Mouse (Mus musculus) heart, embryonic 15.5 days (tissue): Measurements from ENCODE around the gene Alkbh2. TPM values are rescaled to one million over a fixed set of nuclear protein-coding genes. Genes with fewer than 3 reads are reported as not detected.

ENCODE experiments used
- ATAC-seq: fragments of 200-750 bp; cut with Nextera tagmentation; replicated peaks from 2 replicates; pipeline ENCODE4 v1.8.0; 2017; ENCODE audit warnings: low read depth, moderate TSS enrichment; ENCODE audit not compliant: insufficient number of reproducible peaks, insufficient read depth, low FRiP score
- H3K27ac ChIP-seq: fragments of 300-500 bp; sonication (generic); 2 replicates; pipeline ENCODE4 v1.5.1; 2015; ENCODE audit warnings: mild to moderate bottlenecking, inconsistent platforms
- H3K27me3 ChIP-seq: fragments of 300-500 bp; sonication (generic); 2 replicates; pipeline ENCODE4 v1.6.1; 2015; ENCODE audit warnings: inconsistent platforms
- H3K36me3 ChIP-seq: fragments of 300-500 bp; sonication (generic); 2 replicates; pipeline ENCODE4 v1.6.1; 2015; ENCODE audit warnings: mild to moderate bottlenecking, inconsistent platforms
- H3K4me1 ChIP-seq: fragments of 300-500 bp; sonication (generic); replicated peaks from 2 replicates; pipeline ENCODE4 v1.6.1; 2015; ENCODE audit warnings: inconsistent platforms
- H3K4me2 ChIP-seq: fragments of 300-500 bp; sonication (generic); 2 replicates; pipeline ENCODE4 v1.6.1; 2015; ENCODE audit warnings: inconsistent platforms, mild to moderate bottlenecking, moderate library complexity
- H3K4me3 ChIP-seq: fragments of 300-500 bp; sonication (generic); 2 replicates; pipeline ENCODE4 v1.5.1; 2015; ENCODE audit warnings: mild to moderate bottlenecking, inconsistent platforms
- H3K9ac ChIP-seq: fragments of 300-500 bp; sonication (generic); 2 replicates; pipeline ENCODE4 v1.6.1; 2015; ENCODE audit warnings: mild to moderate bottlenecking, inconsistent platforms
- H3K9me3 ChIP-seq: fragments of 300-500 bp; sonication (generic); replicated peaks from 2 replicates; pipeline ENCODE4 v1.6.1; 2016; ENCODE audit warnings: inconsistent platforms
- WGBS: fragments of 180-500 bp; shearing (Covaris S2); methylation state at CpG from one replicate; pipeline ENCODE4 v1.1.7; 2015; ENCODE audit warnings: mixed read lengths; 5-methylcytosine and 5-hydroxymethylcytosine counted together
- polyA plus RNA-seq: library from polyadenylated mRNA; unstranded; fragments of >200 nt; fragmentation: Nextera tagmentation; extraction: Ambion mirVana; gene quantifications from 2 replicates; pipeline ENCODE4 v1.2.1, GENCODE M21; 2015

Gene Alkbh2
- polyA plus RNA-seq, 1 experiment from 2014 or later, result 7.9 TPM

DNA sequence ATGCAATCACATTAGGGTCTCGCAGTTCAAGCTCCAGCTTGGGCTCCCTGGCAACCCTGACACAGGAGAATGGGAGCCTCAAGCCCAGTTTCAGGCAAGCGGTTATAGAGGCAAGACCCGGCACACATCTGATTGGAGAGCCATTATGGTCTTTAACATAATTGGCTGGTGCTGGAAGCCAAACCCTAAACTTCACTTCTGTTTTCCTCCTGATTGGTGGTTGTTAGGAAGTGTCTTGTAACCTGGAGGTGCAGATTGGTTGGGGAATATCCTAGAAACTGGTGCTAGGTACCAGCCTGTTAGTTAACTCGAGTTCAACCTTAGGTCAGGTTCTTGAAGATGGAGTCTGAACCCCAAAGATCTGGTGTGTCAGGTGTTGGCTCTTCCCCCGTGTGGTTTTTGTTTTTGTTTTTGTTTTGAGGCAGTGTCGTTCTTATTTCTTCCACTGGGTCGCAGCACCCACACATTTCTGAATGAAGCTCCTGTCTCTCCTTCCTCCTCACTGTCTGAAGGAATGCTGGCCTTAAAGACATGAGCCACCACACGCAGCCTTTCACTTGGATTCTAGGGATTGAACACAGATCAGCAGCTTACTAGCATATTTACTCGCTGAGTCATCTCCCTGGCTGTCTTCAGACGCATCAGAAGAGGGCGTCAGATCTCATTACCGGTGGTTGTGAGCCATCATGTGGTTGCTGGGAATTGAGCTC lies 34.2 kb upstream of the Alkbh2 start:
- peaks cover 8% of the 10 kb centered on the region for H3K4me1 ChIP-seq
- peaks cover 9% of the 10 kb centered on the region; the same call in 1 of the 2 replicates for H3K36me3 ChIP-seq
- no peak overlapping the region for H3K27ac ChIP-seq
- no peak overlapping the region for H3K4me3 ChIP-seq
- no peaks in the 10 kb centered on the region for H3K27me3 ChIP-seq
- no peak overlapping the region for H3K4me2 ChIP-seq
- no peak for ATAC-seq
- no peak overlapping the region for H3K9ac ChIP-seq
- 54% methylated on average over 12 of the region's 12 CpGs for WGBS
- H3K9me3 ChIP-seq, result no peaks in the 10 kb centered on the region

DNA sequence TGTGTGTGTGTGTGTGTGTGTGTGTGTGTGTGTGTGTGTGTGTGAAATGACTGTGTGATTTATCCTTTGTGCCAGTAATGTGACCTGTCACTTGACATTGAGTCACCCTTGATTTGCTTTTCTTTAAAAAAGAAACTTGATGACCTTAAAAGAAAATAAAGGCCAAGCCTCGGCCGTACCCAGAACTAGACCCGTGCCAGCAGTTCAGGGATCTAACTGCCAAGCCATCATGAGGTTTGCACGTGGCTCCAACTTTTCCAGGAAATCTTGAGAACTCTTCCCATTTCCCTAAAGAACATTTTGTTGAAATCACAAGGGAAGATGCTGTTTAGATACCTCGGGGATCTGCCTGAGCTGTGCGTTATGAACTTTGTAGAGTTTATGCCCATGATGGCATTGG lies 33.4 kb upstream of the Alkbh2 start:
- H3K36me3 ChIP-seq, result peaks cover 6% of the 10 kb centered on the region; the same call in 1 of the 2 replicates
- H3K4me2 ChIP-seq, result no peak overlapping the region
- no peak for ATAC-seq
- H3K9me3 ChIP-seq, result no peaks in the 10 kb centered on the region
- H3K27ac ChIP-seq, result no peak overlapping the region
- H3K9ac ChIP-seq, result no peak overlapping the region
- H3K27me3 ChIP-seq, result no peaks in the 10 kb centered on the region
- WGBS, result 85% methylated on average over 6 of the region's 6 CpGs
- no peak overlapping the region for H3K4me3 ChIP-seq
- peaks cover 8% of the 10 kb centered on the region for H3K4me1 ChIP-seq

DNA sequence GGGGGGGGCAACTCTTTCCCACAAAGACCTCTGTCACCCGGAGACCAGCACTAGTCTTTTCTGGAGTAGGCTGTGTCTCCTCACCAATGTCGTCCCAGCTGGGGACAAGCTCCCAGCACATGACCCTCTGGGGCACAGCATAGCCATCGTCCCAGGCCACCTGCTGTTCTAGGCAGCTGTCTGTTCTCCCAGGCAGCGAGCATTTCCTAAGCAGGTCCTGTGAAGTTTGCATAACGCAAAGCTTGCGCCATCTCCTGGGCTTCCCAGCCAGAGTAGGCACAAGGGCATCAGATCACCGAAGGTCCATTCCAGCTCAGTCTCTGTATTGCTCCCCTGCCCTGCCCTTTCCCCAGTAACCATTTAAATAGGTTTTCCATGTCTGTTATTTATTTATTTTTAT lies 29.2 kb upstream of the Alkbh2 start:
- H3K4me2 ChIP-seq, result no peak overlapping the region
- no peak overlapping the region for H3K9ac ChIP-seq
- no peak overlapping the region for H3K4me3 ChIP-seq
- no peak for ATAC-seq
- H3K27me3 ChIP-seq, result no peaks in the 10 kb centered on the region
- no peaks in the 10 kb centered on the region for H3K9me3 ChIP-seq
- no peaks in the 10 kb centered on the region for H3K36me3 ChIP-seq
- WGBS, result 62% methylated on average over 7 of the region's 7 CpGs
- H3K27ac ChIP-seq, result no peak overlapping the region
- peaks cover 28% of the 10 kb centered on the region for H3K4me1 ChIP-seq

DNA sequence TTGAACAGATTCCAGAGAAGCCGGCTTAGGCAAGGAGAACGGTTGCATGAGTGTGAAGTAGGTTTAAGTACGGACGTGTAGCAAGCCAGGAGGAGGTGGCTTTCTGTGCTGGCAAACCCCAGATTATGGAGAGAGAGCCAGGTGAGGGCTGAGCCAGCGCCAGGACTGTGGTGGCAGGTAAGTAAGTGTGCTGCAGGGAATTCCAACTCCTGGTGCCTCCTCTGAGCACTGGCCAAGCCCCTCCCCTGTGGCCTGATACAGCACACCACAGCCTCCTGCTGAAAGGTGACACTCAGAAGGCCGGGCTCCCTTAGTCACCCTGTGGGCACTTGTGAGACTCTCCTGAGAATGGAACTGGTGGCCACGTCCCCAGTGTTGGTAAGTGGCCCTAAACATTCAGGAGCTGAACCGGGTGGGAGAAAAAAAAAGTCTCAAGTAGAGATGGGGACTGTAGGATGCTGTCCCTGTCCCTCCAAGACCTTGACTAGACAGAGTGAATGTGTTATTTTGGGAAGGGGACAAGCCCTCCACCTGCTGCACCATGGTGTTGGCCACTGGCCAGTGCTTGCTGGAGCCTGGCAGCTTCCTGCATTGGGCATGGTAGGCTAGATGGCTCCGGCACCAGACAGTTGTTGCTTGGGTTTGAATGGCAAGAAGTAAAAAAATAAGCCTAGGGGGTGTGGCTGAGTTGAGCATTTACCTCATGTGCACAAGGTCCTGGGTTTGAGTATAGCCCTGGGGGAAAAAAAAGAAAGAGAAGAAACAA lies 27.3 kb upstream of the Alkbh2 start:
- Histone ChIP-seq H3K27me3 (no peaks in the 10 kb centered on the region), H3K27ac (peak overlapping the region; percentile 34; the same call in 1 of the 2 replicates), H3K9ac (no peak overlapping the region), H3K4me2 (no peak overlapping the region), H3K9me3 (no peaks in the 10 kb centered on the region), H3K4me3 (no peak overlapping the region), H3K4me1 (peaks cover 37% of the 10 kb centered on the region), H3K36me3 (no peaks in the 10 kb centered on the region)
- 50% methylated on average over 9 of the region's 9 CpGs for WGBS
- ATAC-seq, result no peak

DNA sequence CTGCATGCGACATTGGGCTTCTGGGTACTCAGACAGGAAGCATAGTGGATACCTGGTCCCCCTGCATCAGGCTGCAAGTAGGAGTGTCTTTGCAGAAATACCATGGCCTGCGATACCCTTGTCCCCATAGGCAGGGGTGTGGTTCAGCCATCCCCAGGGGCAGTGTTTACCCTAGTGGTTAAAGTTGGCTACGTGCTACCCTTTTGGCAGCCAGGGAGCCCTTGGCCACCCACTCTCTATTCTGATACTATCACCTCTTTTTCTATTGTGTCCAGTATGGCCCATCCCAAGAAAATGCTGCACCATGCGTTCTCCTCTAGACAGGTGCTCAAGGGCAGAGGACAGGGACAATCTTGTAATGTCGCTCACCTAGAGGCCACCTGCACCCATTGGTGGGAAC lies 26.7 kb upstream of the Alkbh2 start:
- no peaks in the 10 kb centered on the region for H3K36me3 ChIP-seq
- no peak for ATAC-seq
- WGBS, result 60% methylated on average over 5 of the region's 5 CpGs
- H3K9me3 ChIP-seq, result no peaks in the 10 kb centered on the region
- peaks cover 39% of the 10 kb centered on the region for H3K4me1 ChIP-seq
- no peak overlapping the region for H3K4me2 ChIP-seq
- H3K27me3 ChIP-seq, result no peaks in the 10 kb centered on the region
- peak overlapping the region; percentile 34; the same call in 1 of the 2 replicates for H3K27ac ChIP-seq
- H3K9ac ChIP-seq, result no peak overlapping the region
- H3K4me3 ChIP-seq, result no peak overlapping the region

DNA sequence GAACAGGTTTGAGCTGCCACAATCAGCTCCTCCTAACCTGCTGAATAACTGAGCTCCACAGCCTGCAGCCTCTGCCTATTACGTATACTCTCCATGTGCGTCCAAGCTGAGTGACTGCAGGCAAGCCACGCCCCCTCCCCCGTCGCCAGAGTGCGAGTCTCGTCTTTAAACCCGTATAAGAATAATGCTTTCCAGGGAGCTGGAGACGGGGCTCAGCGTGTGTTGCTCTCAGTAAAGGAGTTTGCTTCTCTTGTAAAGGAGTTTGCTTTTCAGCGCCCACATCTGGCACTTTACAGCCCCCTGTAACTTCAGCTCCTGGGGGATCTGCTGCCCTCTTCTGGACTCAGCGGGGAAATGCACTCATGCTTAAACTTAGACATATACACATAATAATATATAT lies 25.5 kb upstream of the Alkbh2 start:
- ATAC-seq, result no peak

DNA sequence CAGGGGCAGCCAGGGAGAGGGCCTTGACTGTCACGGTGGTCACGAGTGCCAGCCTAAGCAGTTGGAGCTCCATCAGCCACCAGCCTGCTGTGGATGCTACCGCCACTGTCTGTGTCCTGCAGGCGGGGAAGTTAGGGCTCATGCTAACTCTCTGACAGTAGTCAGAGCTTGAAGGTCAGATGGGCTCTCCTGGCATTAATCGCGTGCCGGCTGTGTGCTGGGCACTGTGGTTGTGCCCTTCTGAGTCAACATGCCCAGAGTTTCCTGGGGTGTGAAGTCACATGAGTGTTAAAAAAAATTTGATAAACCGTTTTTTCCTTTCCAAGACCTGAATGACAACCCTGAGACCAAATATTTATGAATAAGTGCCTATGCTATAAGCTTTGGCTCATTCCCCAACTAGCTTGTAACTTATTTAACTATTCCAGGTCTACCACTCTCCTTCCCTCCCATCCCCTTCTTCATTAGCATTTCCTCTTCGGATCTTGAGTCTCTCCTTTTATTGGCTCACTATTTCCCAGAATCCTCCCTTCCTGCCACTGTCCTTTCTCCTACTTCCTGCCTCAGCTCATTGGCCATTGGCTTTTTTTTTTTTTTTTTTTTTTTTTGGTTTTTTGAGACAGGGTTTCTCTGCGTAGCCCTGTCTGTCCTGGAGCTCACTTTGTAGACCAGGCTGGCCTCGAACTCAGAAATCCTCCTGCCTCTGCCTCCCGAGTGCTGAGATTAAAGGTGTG lies 24.5 kb upstream of the Alkbh2 start:
- Histone ChIP-seq H3K27ac (peak overlapping the region; percentile 27), H3K9me3 (no peaks in the 10 kb centered on the region), H3K4me3 (no peak overlapping the region), H3K4me1 (peaks cover 46% of the 10 kb centered on the region), H3K27me3 (no peaks in the 10 kb centered on the region), H3K36me3 (no peaks in the 10 kb centered on the region), H3K4me2 (no peak overlapping the region), H3K9ac (no peak overlapping the region)
- ATAC-seq, result no peak
- WGBS, result 76% methylated on average over 12 of the region's 12 CpGs

More for the DNA sequence above, 25.5 kb upstream of the Alkbh2 start:
- H3K36me3 ChIP-seq, result no peaks in the 10 kb centered on the region
- WGBS, result 7% methylated on average over 12 of the region's 12 CpGs
- H3K4me3 ChIP-seq, result peak overlapping the region; percentile 17; the same call in 1 of the 2 replicates
- no peaks in the 10 kb centered on the region for H3K27me3 ChIP-seq
- no peaks in the 10 kb centered on the region for H3K9me3 ChIP-seq
- no peak overlapping the region for H3K9ac ChIP-seq
- H3K4me2 ChIP-seq, result peak overlapping the region; percentile 27; the same call in 1 of the 2 replicates
- H3K27ac ChIP-seq, result no peak overlapping the region
- H3K4me1 ChIP-seq, result peaks cover 46% of the 10 kb centered on the region

DNA sequence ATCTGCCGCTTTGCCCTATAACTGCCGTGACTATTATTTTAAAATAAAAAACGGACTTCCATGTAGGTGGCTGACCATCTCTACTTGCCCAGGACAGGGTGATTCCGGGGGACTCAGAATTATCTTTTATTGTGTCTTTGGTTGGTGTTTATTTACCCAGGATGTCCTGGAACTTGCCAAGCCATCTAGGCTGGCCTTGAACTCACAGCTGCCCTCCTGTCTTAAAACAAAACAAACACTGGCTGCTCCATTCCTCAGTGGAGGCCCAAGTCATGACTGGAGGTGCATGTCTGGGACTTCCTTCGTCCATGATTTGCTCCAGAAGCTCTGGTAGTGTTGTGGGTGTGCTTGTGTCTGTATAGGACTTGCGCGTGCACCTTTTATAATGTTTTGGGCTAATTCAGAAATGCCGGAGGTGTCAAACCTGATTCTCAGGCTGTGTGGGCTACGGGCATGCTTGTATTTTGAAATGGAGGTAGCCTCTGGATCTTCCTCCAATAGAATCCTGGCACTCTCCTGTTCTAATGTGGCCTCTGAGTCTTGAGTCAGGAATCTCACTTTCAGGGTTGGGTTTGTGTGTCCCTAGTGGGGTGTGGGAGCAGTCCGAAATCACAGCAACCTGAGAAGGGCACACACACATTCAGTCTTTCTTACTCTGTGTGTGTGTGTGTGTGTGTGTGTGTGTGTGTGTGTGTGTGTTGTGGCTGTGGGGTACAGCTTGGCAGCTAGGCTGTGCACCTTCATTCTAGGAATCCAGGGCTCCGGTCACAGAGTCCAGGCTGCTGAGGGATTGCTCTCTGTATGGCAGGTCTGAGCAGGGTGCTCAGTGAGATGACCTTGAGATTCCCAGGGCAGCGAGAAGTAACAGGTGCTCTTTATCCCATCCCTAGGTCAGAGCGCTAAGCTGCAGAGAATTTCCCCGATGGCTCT lies 19.3 kb upstream of the Alkbh2 start:
- H3K4me3 ChIP-seq, result peak overlapping the region; percentile 56
- peak overlapping the region; percentile 98 for H3K27ac ChIP-seq
- H3K4me1 ChIP-seq, result peaks cover 44% of the 10 kb centered on the region
- WGBS, result 48% methylated on average over 14 of the region's 14 CpGs
- no peaks in the 10 kb centered on the region for H3K27me3 ChIP-seq
- H3K36me3 ChIP-seq, result no peaks in the 10 kb centered on the region
- ATAC-seq, result peak; percentile 32
- no peaks in the 10 kb centered on the region for H3K9me3 ChIP-seq
- peak overlapping the region; percentile 62 for H3K9ac ChIP-seq
- H3K4me2 ChIP-seq, result peak overlapping the region; percentile 57

DNA sequence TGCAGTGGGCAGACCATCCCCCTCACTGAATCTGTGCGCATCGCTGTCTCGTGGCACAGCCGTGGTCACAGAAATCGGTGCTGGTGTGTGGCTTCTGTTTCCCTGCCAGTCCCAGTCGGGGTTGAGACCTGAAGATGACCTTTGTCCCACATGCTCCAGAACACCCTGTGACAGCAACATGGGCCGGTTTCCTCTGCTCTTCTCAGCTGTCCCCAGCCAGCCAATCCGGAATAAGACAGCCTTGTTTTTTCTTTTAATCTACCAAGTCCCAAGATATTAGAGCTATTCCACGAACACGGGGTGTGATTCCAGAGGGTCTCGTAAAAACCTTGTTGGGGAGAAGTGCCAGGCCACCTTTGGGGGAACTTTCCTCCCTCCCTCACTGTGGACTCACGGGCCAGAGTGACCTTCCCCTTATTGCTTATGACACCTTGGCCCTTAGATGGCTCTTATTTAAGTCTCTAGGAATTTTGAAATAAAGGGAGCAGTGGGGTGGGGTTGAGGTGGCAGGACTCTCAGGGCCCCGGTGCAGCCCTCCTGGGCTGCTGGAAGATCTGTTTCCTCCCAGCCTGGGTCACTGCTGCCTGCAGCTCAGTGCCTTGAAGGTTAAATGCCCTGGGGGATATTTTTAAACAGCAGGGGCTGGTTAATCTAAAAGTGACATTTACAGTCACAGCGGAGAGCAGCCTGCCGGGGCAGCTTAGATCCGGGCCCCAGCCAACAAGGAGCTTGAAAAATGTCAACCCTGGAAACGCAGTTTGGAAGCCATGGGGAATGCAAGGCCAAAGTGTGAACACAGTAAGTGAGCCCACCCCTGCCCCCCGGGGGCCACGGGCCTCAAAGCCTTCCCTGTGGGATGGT lies 18.2 kb upstream of the Alkbh2 start, which contains the start of gene Acacb:
Acacb (plus strand) TSS at position 508 of the 861 bp plus-strand sequence.
- WGBS, result 17% methylated on average over 19 of the region's 19 CpGs
- H3K4me1 ChIP-seq, result peaks cover 33% of the 10 kb centered on the region
- ATAC-seq, result peak; percentile 73
- H3K4me2 ChIP-seq, result peak within 1 kb of the TSS; percentile 57
- no peaks in the 10 kb centered on the region for H3K36me3 ChIP-seq
- H3K9me3 ChIP-seq, result no peaks in the 10 kb centered on the region
- peak within 1 kb of the TSS; percentile 56 for H3K4me3 ChIP-seq
- H3K27ac ChIP-seq, result peak within 1 kb of the TSS; percentile 98
- peak within 1 kb of the TSS; percentile 62 for H3K9ac ChIP-seq
- no peaks in the 10 kb centered on the region for H3K27me3 ChIP-seq

DNA sequence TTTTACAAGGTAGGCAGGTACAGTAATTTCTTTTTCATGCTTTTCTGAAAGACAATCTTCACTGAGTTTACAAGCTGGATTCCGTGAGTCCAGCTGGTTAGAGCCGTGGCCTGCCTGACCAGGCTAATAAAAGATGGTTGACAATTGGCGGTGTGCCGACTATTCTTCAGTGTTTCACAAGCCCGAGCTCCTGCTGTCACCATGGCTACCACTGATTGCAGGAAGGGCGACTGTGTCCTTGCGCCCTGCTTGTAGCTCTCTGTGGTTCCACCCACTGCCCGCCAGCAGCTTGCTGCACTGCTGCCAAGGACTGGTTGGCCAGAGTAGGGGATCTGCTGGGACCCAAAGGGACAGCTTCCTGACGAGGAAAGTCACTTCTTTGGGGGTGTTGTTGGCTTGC lies 11.2 kb upstream of the Alkbh2 start:
- H3K36me3 ChIP-seq, result no peaks in the 10 kb centered on the region
- no peak overlapping the region for H3K9ac ChIP-seq
- peak; percentile 83 for ATAC-seq
- no peaks in the 10 kb centered on the region for H3K9me3 ChIP-seq
- no peak overlapping the region for H3K4me3 ChIP-seq
- peaks cover 48% of the 10 kb centered on the region for H3K4me1 ChIP-seq
- WGBS, result 21% methylated on average over 9 of the region's 9 CpGs
- no peaks in the 10 kb centered on the region for H3K27me3 ChIP-seq
- H3K27ac ChIP-seq, result peak overlapping the region; percentile 90
- peak overlapping the region; percentile 31 for H3K4me2 ChIP-seq
